Mouse (Mus musculus): ENCODE results near the gene Zfp874b. TPM values are rescaled to one million over a fixed set of nuclear protein-coding genes. Genes with fewer than 3 reads are reported as not detected.
A peak's percentile ranks its signal among the peaks of the same experiment; 100 is the strongest.
"Not testable (repeated sequence)": the region's sequence is repeated elsewhere in the genome, so short reads cannot be mapped to it uniquely, and the experiment has no call there.

Zfp874b gene
- polyA plus RNA-seq, 1 experiment from 2014 or later, result 1.7 TPM

- Histone ChIP-seq H3K4me2 (peak within 1 kb of the TSS; percentile 70), H3K27ac (no peak within 1 kb of the TSS), H3K9ac (peak within 1 kb of the TSS; percentile 56), H3K27me3 (no peaks in the 10 kb centered on the region), H3K4me3 (peak within 1 kb of the TSS; percentile 56), H3K36me3 (ENCODE audit: poor library complexity, severe bottlenecking) (peaks cover 7% of the 10 kb centered on the region; the same call in 1 of the 2 replicates), H3K4me1 (0 out of 2 replicates have a peak, but pooled peaks cover 3% of the 10 kb centered on the region), H3K9me3 (replicated peaks) (no peaks in the 10 kb centered on the region)
- peak; percentile 98 for ATAC-seq
- WGBS, result 2% methylated on average over 20 of the region's 20 CpGs
Observed at GRCm38 (mm10) chr13:67451172-67452020, 32.7 kb downstream of the Zfp874b start, which contains the start of gene Zfp874a. Gene Zfp874a (minus strand): TSS chr13:67451624.

GRCm38 (mm10) chr13:67437095-67437494, 47.0 kb downstream of the Zfp874b start:
- H3K9me3 ChIP-seq (replicated peaks); H3K4me1 ChIP-seq; H3K4me2 ChIP-seq; H3K36me3 ChIP-seq (ENCODE audit: poor library complexity, severe bottlenecking); H3K27me3 ChIP-seq; ATAC-seq; H3K4me3 ChIP-seq; H3K9ac ChIP-seq; H3K27ac ChIP-seq: not testable (repeated sequence)
- 83% methylated on average over 1 of the region's 3 CpGs for WGBS

GRCm38 (mm10) chr13:67428116-67428515, 55.9 kb downstream of the Zfp874b start:
- H3K4me2 ChIP-seq, result no peak overlapping the region
- no peaks in the 10 kb centered on the region for H3K36me3 ChIP-seq (ENCODE audit: poor library complexity, severe bottlenecking)
- no peak overlapping the region for H3K27ac ChIP-seq
- H3K4me1 ChIP-seq, result no peaks in the 10 kb centered on the region
- WGBS, result 77% methylated on average over 3 of the region's 3 CpGs
- ATAC-seq, result no peak
- H3K9me3 ChIP-seq (replicated peaks), result no peaks in the 10 kb centered on the region
- no peaks in the 10 kb centered on the region for H3K27me3 ChIP-seq
- H3K4me3 ChIP-seq, result no peak overlapping the region
- no peak overlapping the region for H3K9ac ChIP-seq

- H3K9me3 ChIP-seq (replicated peaks); H3K4me2 ChIP-seq; H3K4me1 ChIP-seq; H3K9ac ChIP-seq; H3K27ac ChIP-seq; ATAC-seq; H3K4me3 ChIP-seq; H3K36me3 ChIP-seq (ENCODE audit: poor library complexity, severe bottlenecking); H3K27me3 ChIP-seq: not testable (repeated sequence)
Observed at GRCm38 (mm10) chr13:67425699-67426098, 58.4 kb downstream of the Zfp874b start.

GRCm38 (mm10) chr13:67422532-67422931, 61.5 kb downstream of the Zfp874b start:
- H3K4me3 ChIP-seq; H3K27me3 ChIP-seq; H3K27ac ChIP-seq; H3K9me3 ChIP-seq (replicated peaks); ATAC-seq; H3K4me1 ChIP-seq; H3K9ac ChIP-seq; H3K36me3 ChIP-seq (ENCODE audit: poor library complexity, severe bottlenecking); H3K4me2 ChIP-seq: not testable (repeated sequence)
- WGBS, result 83% methylated on average over 2 of the region's 2 CpGs

Other genes starting within 250 kb of the Zfp874b start
- 3.2 and 3.7 TPM in 2 replicates for gene Zfp458, start 205.8 kb downstream of the Zfp874b start, polyA plus RNA-seq (2015; fragmentation: Nextera tagmentation; extraction: Ambion mirVana)
- gene Zfp457, start 177.8 kb downstream of the Zfp874b start, polyA plus RNA-seq (2015; fragmentation: Nextera tagmentation; extraction: Ambion mirVana), result 0.87 and 1.00 TPM in 2 replicates
- 1.5 and 1.6 TPM in 2 replicates for gene Zfp595, start 151.7 kb downstream of the Zfp874b start, polyA plus RNA-seq (2015; fragmentation: Nextera tagmentation; extraction: Ambion mirVana)
- 0.88 TPM in 1 of 2 replicates, not detected in the other for gene Gm28044, start 123.7 kb downstream of the Zfp874b start, polyA plus RNA-seq (2015; fragmentation: Nextera tagmentation; extraction: Ambion mirVana)
- gene Zfp953, start 123.7 kb downstream of the Zfp874b start, polyA plus RNA-seq (2015; fragmentation: Nextera tagmentation; extraction: Ambion mirVana), result 0.55 and 0.70 TPM in 2 replicates
- gene Gm28041, start 108.5 kb downstream of the Zfp874b start, polyA plus RNA-seq (2015; fragmentation: Nextera tagmentation; extraction: Ambion mirVana), result not detected in 2 replicates
- gene Zfp456, start 108.4 kb downstream of the Zfp874b start, polyA plus RNA-seq (2015; fragmentation: Nextera tagmentation; extraction: Ambion mirVana), result 0.34 and 0.44 TPM in 2 replicates
- 3.2 and 5.2 TPM in 2 replicates for gene Zfp429, start 84.4 kb downstream of the Zfp874b start, polyA plus RNA-seq (2015; fragmentation: Nextera tagmentation; extraction: Ambion mirVana)
- gene Zfp459, start 62.8 kb downstream of the Zfp874b start, polyA plus RNA-seq (2015; fragmentation: Nextera tagmentation; extraction: Ambion mirVana), result 0.59 and 0.64 TPM in 2 replicates
- gene Zfp874a, start 32.6 kb downstream of the Zfp874b start, polyA plus RNA-seq (2015; fragmentation: Nextera tagmentation; extraction: Ambion mirVana), result 4.7 and 5.8 TPM in 2 replicates
- 13.9 TPM in 2 replicates for gene Zfp58, start 16.3 kb upstream of the Zfp874b start, polyA plus RNA-seq (2015; fragmentation: Nextera tagmentation; extraction: Ambion mirVana)
- not detected in 2 replicates for gene Gm26965, start 41.9 kb upstream of the Zfp874b start, polyA plus RNA-seq (2015; fragmentation: Nextera tagmentation; extraction: Ambion mirVana)
- gene Zfp87, start 41.9 kb upstream of the Zfp874b start, polyA plus RNA-seq (2015; fragmentation: Nextera tagmentation; extraction: Ambion mirVana), result 34.3 and 36.7 TPM in 2 replicates
- 14.0 and 16.8 TPM in 2 replicates for gene Zfp748, start 69.6 kb upstream of the Zfp874b start, polyA plus RNA-seq (2015; fragmentation: Nextera tagmentation; extraction: Ambion mirVana)
- gene Zfp729b, start 125.4 kb upstream of the Zfp874b start, polyA plus RNA-seq (2015; fragmentation: Nextera tagmentation; extraction: Ambion mirVana), result 4.4 and 5.1 TPM in 2 replicates
- not detected in 2 replicates for gene Gm49345, start 153.5 kb upstream of the Zfp874b start, polyA plus RNA-seq (2015; fragmentation: Nextera tagmentation; extraction: Ambion mirVana)
- gene Zfp729a, start 153.5 kb upstream of the Zfp874b start, polyA plus RNA-seq (2015; fragmentation: Nextera tagmentation; extraction: Ambion mirVana), result 3.7 and 3.9 TPM in 2 replicates
- 13.0 and 16.2 TPM in 2 replicates for gene Zfp738, start 202.8 kb upstream of the Zfp874b start, polyA plus RNA-seq (2015; fragmentation: Nextera tagmentation; extraction: Ambion mirVana)
- gene Zfp65, start 244.9 kb upstream of the Zfp874b start, polyA plus RNA-seq (2015; fragmentation: Nextera tagmentation; extraction: Ambion mirVana), result 10.1 and 10.5 TPM in 2 replicates